Mouse (Mus musculus) B cell, adult 2 months (primary cell): ENCODE results near the gene Adam1b.
"Not testable (repeated sequence)": the region's sequence is repeated elsewhere in the genome, so short reads cannot be mapped to it uniquely, and the experiment has no call there.

Experiments
- DNase-seq, 2 experiments: peaks; one replicate each; pipeline ENCODE4 v3.0.0; 2022

Gene Adam1b

DNA sequence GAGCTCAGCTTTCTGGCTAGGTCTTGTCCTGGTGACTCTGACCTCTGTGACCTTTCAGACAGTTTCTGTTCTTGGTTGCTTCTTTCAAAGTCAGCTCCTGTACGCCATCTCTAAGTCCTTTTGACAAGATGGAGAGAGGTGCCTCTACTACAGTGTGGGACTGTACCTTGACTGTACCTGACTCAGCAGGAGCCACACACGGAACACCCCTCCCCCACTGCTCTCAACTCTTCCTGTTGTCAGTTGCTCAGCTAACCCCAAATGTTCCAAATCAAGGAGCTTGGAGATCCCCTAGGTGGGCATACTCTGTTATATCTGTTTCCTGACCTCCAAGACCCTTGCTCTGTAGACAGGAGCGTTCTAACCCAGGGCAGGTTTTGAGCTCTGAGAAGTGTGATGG, at the start of gene Adam1b:
Gene Adam1b, minus strand, starts transcription at position 205 of the 400 bp plus-strand sequence.
- no peak for DNase-seq

DNA sequence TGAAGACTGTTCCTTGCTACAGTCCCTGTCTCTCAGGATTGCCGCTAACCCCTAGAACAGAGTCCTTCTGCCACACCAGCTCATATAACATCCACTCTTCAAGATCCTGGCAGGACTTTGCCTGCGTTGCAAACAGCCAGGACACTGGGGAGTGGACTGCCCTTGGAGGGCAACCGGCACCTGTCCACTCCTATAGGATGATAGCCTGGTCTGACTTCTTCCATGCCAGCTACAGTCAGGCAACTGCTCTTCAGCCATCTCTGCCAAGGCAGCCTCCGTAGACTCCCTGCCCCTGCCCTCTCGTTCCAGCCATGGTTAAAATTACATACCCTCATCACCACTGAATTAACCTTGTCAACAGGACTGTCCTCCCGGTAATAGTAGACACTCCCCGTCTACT, 46.0 kb upstream of the Adam1b start:
- no peak for DNase-seq

DNA sequence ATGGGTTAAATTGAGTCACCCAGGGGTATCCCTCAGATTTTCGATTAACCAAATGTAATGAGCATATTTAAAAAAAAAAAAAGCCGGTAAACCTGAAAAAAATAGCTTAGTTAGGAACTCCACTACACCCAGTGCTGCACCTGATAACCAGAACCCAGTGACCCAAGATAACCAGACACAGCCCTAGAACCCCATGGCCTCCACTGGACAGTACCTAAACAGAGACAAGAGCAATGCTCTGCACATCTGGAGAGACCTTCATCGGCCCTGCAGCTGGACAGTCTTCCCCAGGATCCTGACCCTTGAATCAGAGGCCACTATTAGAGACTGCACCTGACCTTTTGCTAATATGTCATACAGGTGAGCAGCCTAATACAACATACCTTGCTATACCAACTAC, 43.8 kb upstream of the Adam1b start:
- DNase-seq: no peak

DNA sequence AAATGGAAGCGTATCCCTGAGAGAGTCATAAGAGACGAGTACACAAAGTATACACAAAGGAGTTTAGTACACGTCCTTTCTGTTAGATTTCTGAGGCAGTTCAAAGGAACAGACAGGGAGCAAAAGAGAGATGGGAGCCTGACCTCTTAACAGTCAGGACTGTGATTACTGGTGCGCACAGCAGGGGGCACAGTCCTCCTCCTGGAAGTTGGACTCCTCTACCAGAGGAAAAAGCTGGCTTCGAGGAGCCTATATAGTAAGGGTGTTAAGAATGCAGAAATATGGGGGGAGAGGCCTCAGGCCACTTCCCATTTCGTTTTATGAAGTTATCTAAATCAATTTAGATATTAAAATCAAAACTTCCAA, 43.3 kb upstream of the Adam1b start:
- peak; percentile 44 to 55 for DNase-seq

DNA sequence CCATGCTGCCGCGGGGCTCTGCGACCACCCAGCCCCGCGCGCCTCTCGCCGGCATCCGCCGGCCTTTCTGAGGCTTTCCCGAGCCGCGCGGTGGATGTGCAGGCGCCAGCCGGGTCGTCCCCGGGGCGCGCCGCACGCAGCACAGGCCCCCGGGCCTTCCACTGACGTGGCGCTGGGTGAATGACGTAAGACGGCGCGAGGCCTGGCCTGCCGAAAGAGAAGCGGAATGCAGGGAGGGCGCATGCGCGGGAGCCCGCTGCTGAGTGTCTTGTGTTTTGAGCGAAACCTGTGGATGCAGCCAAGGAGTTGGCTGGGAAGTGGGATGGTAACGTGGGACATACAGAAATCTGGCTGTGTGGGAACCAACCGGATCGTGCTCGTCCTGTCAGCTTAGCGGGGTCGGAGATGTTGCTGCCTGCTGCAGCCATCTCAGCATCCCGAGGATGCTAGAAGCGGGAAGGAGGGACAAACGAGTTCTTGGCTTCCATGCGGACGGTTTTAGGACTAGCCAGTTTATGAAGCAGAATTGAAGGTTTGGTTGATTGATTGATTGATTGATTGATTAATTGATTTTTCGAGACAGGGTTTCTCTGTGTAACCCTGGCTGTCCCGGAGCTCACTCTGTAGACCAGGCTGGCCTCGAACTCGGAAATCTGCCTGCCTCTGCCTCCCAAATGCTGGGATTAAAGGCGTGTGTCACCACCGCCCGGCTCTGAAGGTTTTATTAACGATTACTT, 42.7 kb upstream of the Adam1b start, which contains the start of gene Mapkapk5:
Gene Mapkapk5, minus strand, starts transcription at position 113 of the 737 bp plus-strand sequence.
- peak; percentile 99 for DNase-seq

DNA sequence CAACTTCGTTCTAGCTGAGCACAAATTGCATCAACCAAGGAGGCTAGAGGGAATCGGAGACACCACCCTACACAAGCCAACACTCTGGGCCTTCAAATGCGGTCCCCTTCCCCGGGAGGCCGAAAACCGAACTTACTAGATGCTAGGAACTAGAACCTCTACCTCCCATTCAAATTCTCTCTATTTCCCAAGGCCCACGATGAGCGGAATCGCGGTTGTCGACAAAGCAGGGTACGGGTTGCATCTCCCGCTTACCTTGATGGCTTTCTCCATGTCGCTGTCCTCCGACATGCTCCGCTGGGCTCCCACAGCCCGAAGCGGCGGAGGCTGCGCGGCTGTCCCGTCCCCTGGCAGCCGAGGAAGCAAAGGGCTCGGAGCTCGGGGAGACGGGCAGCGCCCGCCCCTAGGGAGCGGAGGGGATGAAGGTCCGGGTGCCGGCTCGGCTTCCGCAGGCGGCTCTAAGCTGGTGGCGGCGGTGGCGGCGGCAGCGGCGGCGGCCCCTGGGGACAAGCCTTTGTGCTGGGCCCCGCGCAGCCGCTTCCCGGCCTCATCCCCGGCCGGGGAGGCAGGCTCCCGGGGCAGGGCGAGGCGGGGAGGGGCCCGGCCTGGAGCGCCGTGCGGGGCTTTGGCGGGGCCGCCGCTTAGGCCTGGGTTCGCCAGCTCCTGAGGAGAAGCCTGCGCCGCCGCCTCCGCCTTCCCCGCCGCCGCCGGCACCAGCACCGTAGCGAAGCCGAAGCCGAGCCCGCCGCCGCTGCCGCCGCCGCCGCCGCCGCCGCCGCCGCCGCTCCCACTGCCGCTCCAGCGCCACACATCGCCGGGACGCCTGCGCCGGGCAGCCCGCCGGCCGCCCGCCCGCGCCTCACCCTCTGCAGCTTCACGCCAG, 41.9 kb upstream of the Adam1b start, which contains the start of the genes Adam1a and Gm42878:
Gene Adam1a, minus strand, starts transcription at position 573 of the 883 bp plus-strand sequence.
Gene Gm42878, minus strand, starts transcription at position 573 of the 883 bp plus-strand sequence.
- DNase-seq: peak; percentile 53 to 63

DNA sequence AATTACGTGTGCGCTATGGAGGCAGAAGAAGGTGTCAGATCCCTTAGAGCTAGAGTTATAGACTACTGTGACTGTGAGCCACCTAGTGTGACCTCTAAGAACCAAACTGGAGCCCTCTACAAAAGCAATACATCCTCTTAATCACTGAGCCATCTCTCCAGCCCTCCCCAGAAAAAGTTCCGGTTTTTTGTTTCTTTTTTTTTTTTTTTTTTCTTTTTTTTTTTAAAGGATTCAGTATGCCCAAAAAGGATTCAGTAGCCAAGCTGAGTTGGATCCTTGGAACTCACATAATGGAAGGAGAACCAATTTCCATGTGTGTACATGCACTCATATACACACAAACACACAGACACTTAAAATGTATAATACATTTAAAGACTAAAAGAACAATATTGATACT, 40.1 kb upstream of the Adam1b start:
- DNase-seq: no peak

DNA sequence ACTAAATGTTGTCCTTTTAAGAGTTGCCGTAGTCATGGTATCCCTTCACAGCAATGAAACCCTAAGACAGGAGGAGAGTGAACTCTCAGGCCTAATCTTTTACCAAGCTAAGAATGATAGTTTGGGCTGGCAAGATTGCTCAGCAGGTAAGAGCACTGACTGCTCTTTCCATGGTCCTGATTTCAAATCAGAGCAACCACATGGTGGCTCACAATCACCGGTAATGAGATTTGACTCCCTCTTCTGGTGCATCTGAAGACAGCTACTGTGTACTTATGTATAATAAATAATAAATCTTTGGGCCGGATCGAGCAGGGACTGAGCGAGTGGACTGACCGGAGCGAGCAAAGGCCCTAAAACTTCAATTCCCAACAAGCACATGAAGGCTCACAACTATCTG, 38.0 kb upstream of the Adam1b start:
- peak in 1 of 2 experiments; percentile 6 for DNase-seq

DNA sequence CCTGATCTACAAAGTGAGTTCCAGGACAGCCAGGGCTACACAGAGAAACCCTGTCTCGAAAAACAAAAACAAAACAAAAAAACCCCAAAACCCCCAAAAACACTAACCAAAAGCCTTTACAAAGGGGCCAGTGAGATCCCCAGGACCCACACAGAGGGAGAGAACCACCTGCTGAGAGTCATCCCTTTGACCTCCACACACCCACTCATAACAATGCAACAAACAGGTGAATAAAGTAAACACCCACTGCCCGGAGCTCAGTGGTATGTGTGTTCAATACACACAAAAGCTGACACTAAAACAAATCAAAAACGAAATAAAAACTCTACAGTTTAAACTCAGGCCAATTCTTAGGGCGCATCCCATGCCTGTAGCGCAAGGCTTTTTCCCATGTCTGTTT, 36.8 kb upstream of the Adam1b start:
- DNase-seq: no peak

DNA sequence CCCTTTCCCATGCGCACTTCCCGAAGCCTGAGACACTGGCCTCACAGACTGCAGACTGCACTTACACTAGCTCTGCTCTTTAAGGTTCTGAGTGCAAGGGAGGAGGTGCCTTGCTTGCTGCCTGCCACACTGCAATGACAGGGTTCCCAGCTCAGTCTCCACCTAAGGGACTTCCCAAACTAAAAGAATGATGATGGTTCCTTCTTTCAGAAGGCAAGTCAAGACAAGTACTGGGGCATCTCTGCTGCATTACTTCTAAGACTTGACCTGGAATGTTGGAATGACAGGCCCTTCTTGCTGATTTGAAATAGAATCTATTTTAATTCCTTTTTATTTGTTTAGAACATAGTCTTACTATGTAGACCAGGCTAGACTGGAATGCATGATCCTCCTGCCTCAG, 34.4 kb upstream of the Adam1b start:
- no peak for DNase-seq

DNA sequence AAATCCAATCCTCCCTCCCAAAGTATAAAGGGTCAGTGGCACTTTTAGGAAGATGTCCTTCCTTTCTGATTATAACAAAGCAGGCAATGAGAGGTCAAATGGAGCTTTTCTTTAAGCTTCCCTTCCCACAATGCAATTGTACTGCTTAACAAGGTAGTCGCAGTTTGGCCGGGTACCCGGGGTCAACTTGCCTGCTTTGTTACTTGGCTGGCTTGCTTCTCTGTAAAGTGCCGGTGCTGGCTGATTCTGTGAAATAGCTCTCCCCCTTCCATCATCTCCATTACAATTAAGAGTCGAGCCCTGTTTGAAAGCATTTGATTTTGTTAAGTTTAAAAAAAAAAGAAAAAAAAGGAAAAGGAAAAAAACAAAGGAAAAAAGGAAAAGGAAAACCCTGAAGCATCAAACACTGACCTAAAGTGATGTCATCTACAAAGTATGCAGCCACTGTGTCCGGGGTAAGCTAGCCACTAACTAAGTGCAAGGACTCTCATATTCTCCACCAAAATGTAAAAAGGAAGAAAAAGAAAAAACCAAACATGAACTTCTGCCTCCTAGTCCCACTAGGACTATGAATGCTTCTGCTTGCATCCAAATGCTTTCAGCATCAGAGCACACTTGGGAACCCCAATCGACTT, 33.8 kb upstream of the Adam1b start:
- DNase-seq: no peak

DNA sequence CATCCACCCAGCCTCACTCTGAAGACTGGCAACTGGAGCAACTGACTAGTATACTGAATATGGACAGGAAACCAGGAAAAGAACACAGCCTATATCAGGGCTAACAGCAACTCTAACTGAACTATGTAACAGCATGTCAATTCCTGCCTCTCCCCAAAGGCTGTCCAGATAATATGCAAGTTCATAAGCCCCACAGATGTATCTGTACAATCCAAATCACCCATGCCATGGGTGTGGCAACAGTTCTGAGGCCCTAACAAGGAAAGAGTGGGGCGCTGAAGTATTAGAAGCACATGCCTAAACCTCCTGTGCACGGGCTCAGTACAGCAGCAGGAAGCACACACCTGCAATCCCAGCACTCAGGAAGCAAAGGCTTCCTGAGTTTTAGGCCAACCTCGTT, 31.9 kb upstream of the Adam1b start:
- no peak for DNase-seq

DNA sequence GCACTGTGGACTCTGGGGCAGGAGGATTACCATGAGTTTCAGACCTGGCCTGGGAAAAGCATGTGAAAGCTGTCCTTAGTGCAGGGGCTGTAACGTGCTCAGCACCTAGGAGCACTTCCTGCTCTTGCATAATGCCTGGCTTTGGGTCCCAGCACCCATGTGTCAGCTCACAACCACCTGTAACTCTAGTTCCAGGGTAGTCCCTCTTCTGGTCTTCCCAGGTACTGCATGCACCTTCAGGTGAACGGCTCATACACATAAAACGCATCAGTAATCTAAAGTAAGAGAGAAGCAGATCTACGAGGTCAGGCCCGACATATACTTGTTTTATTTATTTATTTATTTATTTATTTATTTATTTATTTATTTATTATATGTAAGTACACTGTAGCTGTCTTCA, 31.3 kb upstream of the Adam1b start:
- peak; percentile 49 for DNase-seq

DNA sequence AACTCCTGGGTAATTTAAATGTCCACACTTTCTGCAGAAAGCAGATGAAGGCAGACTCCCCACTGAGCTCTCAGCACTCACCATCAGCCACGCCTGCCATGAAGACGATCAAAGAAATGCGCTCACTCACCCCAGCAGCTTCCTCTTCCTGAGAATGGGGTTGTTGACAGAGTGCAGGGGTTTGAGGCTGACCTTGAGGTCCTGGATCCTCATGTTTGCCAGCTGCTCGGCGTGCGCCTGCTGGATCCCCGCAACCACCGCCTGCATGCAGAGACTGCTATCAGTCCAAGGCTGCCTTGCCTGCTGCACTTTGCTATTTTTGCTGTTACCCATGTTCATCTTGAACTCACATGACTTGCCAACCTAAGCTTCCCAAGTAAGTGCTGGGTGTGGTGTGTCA, 23.7 kb upstream of the Adam1b start:
- no peak for DNase-seq

DNA sequence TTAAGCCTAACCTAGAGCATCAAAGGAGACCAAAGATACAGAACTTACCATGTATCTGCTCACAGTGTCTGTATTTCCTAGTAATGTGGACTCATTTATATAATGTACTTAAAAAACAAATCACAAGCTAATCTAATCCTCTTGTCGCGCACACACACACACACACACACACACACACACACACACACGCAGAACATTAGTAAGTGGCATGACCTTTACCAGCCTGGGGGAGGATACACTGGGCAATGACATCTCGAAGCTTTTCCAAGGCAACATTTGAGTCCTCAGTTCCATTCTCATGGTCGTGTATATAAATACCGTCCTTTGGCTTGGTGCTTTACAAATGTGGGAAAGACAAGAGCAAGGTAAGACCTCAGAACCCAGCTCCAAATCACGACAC, 23.3 kb upstream of the Adam1b start:
- no peak for DNase-seq

DNA sequence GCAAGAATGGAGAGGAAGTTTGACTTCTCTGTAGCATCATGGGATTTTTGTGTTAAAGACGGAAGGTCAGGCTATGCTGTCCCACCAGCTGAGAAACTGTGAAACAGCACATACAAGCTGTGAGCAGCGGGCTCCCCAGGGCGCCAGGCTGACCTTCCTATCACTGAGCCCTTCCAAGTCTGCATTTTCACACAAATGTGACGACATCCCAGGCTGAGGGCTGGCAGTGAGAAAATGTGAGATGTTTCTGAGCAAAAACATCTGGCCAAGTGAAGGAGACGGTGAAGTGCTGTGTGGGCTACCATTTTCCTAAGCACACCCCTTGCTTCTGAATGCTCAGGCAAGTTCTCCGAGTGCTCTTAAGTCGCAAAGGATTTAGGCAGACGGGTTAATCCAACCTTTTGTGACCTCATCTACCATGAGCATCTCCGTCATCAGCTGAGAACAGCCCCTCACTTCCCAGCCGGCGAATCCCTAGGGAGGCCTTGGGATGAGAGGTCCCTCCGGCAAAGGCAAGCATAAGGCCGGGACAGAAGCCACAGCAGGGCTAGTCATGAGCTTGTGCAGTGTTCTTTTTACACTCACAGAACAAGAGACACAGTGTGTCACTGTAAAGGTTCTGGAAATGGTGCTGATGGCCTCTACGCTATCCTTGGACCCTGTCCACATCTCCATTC, 22.7 kb upstream of the Adam1b start:
- DNase-seq: no peak

DNA sequence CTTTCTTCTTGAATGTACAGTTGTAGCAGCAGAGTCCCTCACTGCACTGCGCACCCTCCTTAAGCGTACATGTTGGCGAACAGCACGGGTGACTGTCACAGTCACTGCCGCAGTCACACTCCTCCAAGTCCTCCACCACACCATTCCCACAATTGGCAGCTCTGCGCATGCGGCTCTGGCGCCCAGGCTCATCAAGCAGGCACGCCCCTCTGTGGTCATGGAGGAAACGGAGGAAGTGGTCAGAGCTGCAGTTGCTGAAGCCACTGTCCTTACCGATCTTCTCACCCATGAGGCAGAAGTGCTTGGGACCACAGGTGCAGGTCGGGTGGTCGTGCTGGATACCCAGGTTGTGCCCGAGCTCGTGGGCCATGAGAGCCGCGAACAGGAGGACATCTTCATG, 16.5 kb upstream of the Adam1b start:
- DNase-seq: not testable (repeated sequence)

DNA sequence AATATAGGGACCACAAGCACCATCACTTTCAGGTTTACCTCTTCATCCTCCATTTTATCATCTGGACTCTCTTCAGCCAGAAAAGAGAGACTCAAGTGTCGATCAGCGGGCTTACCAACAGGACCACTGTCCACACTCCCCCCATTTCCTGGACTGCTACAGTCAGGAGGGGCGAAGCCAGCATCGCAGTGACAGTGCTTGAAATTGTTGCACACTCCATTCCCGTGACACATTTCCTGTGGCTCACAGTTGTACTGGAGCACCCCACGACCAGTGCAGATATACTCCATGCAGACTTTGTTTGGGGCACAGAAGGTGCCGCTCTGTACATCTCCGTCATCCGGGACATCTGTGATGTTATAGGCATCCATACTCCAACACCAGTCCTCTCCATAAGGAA, 15.7 kb upstream of the Adam1b start:
- no peak for DNase-seq

DNA sequence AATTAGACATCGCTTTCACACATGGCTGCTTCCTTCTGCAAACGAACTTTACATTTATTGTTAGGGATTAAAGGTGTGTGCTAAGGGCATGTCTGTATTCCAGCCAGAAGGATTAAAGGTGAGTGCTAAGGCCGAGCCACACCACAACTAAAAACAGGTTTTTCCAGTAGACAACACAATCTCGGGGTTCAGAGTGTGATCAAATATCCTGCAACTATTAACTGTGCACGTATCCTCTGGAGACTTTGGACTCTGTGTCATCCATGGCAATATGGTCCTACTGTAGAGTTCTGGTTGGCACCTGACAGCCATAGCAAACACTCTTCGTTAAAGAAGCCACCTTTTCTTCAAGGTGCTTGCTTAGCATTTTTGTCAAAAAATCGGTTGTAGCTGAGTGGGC, 6.8 kb upstream of the Adam1b start:
- no peak for DNase-seq

DNA sequence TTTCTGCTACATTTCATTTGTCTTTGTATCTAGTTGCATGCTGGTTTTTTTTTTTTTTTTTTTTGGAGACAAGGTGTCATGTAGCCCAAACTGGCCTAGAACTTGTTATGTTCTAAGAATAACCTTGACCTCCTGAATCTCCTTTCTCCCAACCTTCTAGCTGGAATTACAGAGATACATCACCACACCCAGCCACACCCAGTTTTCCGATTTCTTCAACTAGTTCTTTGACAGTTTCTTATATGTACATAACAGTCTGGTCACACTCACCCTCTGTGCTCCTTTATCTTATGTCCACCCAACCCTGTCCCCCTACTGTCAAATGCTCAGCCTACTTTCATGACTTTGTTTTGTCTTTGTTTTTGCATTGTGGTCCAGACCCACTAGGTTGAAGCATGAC, 3.6 kb upstream of the Adam1b start:
- DNase-seq: no peak

DNA sequence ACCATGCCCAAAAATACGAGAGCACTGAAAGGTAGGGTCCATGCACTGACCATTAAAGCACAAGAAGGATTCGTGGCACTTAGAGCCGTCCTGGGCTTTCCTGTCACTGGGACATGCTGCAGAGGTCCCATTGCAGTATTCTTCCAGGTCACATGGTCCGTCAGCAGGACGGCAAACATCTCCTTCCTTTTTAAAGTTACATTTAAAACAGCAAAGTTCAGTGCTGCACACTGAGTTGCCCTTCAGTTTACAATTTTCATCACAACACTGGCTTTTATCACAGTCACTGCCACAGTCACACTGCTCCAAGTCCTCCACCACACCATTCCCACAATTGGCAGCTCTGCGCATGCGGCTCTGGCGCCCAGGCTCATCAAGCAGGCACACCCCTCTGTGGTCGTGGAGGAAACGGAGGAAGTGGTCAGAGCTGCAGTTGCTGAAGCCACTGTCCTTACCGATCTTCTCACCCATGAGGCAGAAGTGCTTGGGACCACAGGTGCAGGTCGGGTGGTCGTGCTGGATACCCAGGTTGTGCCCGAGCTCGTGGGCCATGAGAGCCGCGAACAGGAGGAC, 1.7 kb downstream of the Adam1b start:
- DNase-seq: not testable (repeated sequence)

DNA sequence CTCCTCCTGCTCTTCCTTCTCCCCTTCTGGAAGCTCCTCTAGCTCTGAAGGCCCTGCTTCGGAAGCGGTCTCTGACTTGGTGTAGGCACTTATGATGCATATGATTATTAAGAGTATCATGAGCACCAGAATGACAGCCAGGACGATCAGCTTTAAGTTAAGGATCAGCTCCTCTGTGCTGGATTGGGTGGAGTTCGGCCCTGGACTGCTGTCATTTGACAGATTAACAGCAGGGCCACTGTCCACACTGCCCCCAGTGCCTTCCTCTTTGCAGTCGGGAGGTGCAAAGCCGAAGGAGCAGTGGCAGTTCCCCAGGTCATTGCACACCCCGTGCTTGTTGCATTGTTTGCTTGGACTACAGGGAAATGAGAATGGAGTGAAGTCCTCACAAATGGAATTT, 2.5 kb downstream of the Adam1b start:
- no peak for DNase-seq

DNA sequence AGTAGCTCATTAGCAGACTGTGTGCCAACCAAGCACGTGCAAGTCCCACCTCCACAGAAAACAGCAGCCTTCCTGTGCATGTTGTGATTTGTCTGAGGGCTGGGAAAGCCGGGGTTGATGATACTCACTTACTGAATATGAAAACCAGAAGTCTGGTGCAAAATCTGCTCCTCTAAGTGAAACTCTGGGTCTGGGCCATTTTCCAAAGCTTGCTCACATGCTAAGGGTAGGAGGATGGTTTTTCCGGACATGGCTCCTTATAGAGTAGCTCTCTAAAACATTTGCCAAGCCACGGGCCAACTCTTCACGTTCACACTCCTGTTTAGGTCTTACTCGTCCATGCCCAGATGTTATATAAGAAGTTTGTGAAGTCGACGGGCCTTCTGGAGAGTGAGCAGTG, 9.9 kb downstream of the Adam1b start:
- no peak for DNase-seq
